Mouse (Mus musculus) urinary bladder, adult 2 months (tissue): Measurements from ENCODE around the gene Foxn3. TPM values are rescaled to one million over a fixed set of nuclear protein-coding genes. Genes with fewer than 3 reads are reported as not detected.

Experiments used
- DNase-seq: peaks from one replicate; pipeline ENCODE4 v3.0.0; 2022; ENCODE audit warnings: low spot score
- polyA plus RNA-seq: library from polyadenylated mRNA; depleted of rRNA; stranded (reverse); fragments of >200 nt; gene quantifications from 2 replicates; pipeline ENCODE4 v1.2.3, GENCODE M21; 2012

The Foxn3 gene
- polyA plus RNA-seq, 1 experiment, result 23.4 TPM

- no peak for DNase-seq
Observed at GRCm38 (mm10) chr12:99385897-99386834, 177.2 kb downstream of the Foxn3 start.

- no peak for DNase-seq
Observed at GRCm38 (mm10) chr12:99385073-99385472, 178.3 kb downstream of the Foxn3 start.

- no peak for DNase-seq
Observed at GRCm38 (mm10) chr12:99381317-99381716, 182.1 kb downstream of the Foxn3 start.

GRCm38 (mm10) chr12:99380855-99381262 is 182.5 kb downstream of the Foxn3 start:
- no peak for DNase-seq

- no peak for DNase-seq
Observed at GRCm38 (mm10) chr12:99380124-99380523, 183.3 kb downstream of the Foxn3 start.

GRCm38 (mm10) chr12:99378284-99378683 is 185.1 kb downstream of the Foxn3 start:
- DNase-seq, result no peak

GRCm38 (mm10) chr12:99377705-99378104 is 185.7 kb downstream of the Foxn3 start:
- DNase-seq, result no peak

- no peak for DNase-seq
Observed at GRCm38 (mm10) chr12:99377069-99377468, 186.3 kb downstream of the Foxn3 start.

GRCm38 (mm10) chr12:99375878-99376454 is 187.4 kb downstream of the Foxn3 start:
- no peak for DNase-seq

GRCm38 (mm10) chr12:99375426-99375825 is 188.0 kb downstream of the Foxn3 start:
- no peak for DNase-seq

GRCm38 (mm10) chr12:99374099-99374600 is 189.2 kb downstream of the Foxn3 start:
- DNase-seq, result no peak

- no peak for DNase-seq
Observed at GRCm38 (mm10) chr12:99373584-99373983, 189.8 kb downstream of the Foxn3 start.

- no peak for DNase-seq
Observed at GRCm38 (mm10) chr12:99371500-99371899, 191.9 kb downstream of the Foxn3 start.

GRCm38 (mm10) chr12:99368251-99368650 is 195.1 kb downstream of the Foxn3 start:
- DNase-seq, result no peak

- no peak for DNase-seq
Observed at GRCm38 (mm10) chr12:99365999-99366398, 197.4 kb downstream of the Foxn3 start.

- no peak for DNase-seq
Observed at GRCm38 (mm10) chr12:99364201-99364600, 199.2 kb downstream of the Foxn3 start.

GRCm38 (mm10) chr12:99363024-99363423 is 200.4 kb downstream of the Foxn3 start:
- no peak for DNase-seq

GRCm38 (mm10) chr12:99361752-99362132 is 201.6 kb downstream of the Foxn3 start:
- no peak for DNase-seq

GRCm38 (mm10) chr12:99360958-99361751 is 202.2 kb downstream of the Foxn3 start:
- DNase-seq, result no peak

- DNase-seq, result no peak
Observed at GRCm38 (mm10) chr12:99358698-99359097, 204.7 kb downstream of the Foxn3 start.

GRCm38 (mm10) chr12:99356660-99357059 is 206.7 kb downstream of the Foxn3 start:
- DNase-seq, result no peak

GRCm38 (mm10) chr12:99353692-99354091 is 209.7 kb downstream of the Foxn3 start:
- no peak for DNase-seq
